Mouse (Mus musculus) urinary bladder, postnatal 14 days (tissue): ENCODE measurements around the gene Ttc37.

Experiments
- DNase-seq: peaks from one replicate; pipeline ENCODE4 v3.0.0; 2021; ENCODE audit warnings: low spot score

Ttc37 gene

GRCm38 (mm10) chr13:76157508-76157907 lies 59.0 kb downstream of the Ttc37 start:
- no peak for DNase-seq

- no peak for DNase-seq
Observed at GRCm38 (mm10) chr13:76160587-76160986, 62.1 kb downstream of the Ttc37 start.

- DNase-seq = no peak
Observed at GRCm38 (mm10) chr13:76174297-76174696, 75.8 kb downstream of the Ttc37 start.

GRCm38 (mm10) chr13:76178700-76179099 lies 80.2 kb downstream of the Ttc37 start:
- DNase-seq = no peak

GRCm38 (mm10) chr13:76187651-76188050 lies 89.1 kb downstream of the Ttc37 start:
- DNase-seq = no peak

- no peak for DNase-seq
Observed at GRCm38 (mm10) chr13:76189190-76189589, 90.7 kb downstream of the Ttc37 start.

- no peak for DNase-seq
Observed at GRCm38 (mm10) chr13:76190273-76190672, 91.7 kb downstream of the Ttc37 start.

GRCm38 (mm10) chr13:76194937-76195336 lies 96.4 kb downstream of the Ttc37 start:
- DNase-seq = no peak

GRCm38 (mm10) chr13:76195431-76196138 lies 97.1 kb downstream of the Ttc37 start:
- DNase-seq = no peak

GRCm38 (mm10) chr13:76197297-76197848 lies 98.8 kb downstream of the Ttc37 start:
- DNase-seq = no peak

- no peak for DNase-seq
Observed at GRCm38 (mm10) chr13:76199943-76200342, 101.4 kb downstream of the Ttc37 start.

GRCm38 (mm10) chr13:76214928-76215327 lies 116.4 kb downstream of the Ttc37 start:
- DNase-seq = no peak

- no peak for DNase-seq
Observed at GRCm38 (mm10) chr13:76215397-76215796, 116.9 kb downstream of the Ttc37 start.
